ENCODE assay signal across 18 mouse cellular contexts in genomic region chr6:40128716-40129115, GRCm38 (mm10).
"Had no signal": no experiment of that assay in that cellular context is flagged by ENCODE, and none has a peak within 500 bp of the region (broad histone marks: within the 10 kb centered on the region; RNA-seq: fewer than 3 reads in every experiment).

No protein-coding gene starts in this region.

- H3K4me3 ChIP-seq: lung, embryonic 15.5 days; megakaryocyte, embryonic 14.5 days; midbrain, embryonic 13.5 days; midbrain, embryonic 15.5 days; neural tube, embryonic 12.5 days had no signal

- H3K27ac ChIP-seq: lung, embryonic 15.5 days; macrophage; midbrain, embryonic 13.5 days; midbrain, embryonic 15.5 days; neural tube, embryonic 12.5 days had no signal

- DNase-seq: liver, postnatal 0 days; lung, adult 2 months; lung, postnatal 14 days; lung, postnatal 36 days; retina, postnatal 1 day; right cerebral cortex, adult 18-20 months; right cerebral cortex, postnatal 25 days; right cerebral cortex, postnatal 4 days; spleen, adult 18-20 months; thymus, adult 18-20 months; thymus, postnatal 14 days; thymus, postnatal 36 days had no signal
